Mouse (Mus musculus): ENCODE results near the gene Dhx36.

GRCm38 (mm10) chr3:62507206-62507647 is 423 bp upstream of the Dhx36 start:
- TF ChIP-seq CTCF (IDR thresholded peaks at IDR 0.05; ENCODE audit: insufficient read depth, low read depth, low read length) (no peak), POLR2A (IDR thresholded peaks at IDR 0.05; ENCODE audit: insufficient read depth, low read depth, low read length) (no peak)
